Mouse (Mus musculus): ENCODE results near the gene Gm27029. TPM values are rescaled to one million over a fixed set of nuclear protein-coding genes. Genes with fewer than 3 reads are reported as not detected.
"Not testable (repeated sequence)": the region's sequence is repeated elsewhere in the genome, so short reads cannot be mapped to it uniquely, and the experiment has no call there.

The Gm27029 gene
- polyA plus RNA-seq, 1 experiment from 2014 or later, result 3.7 TPM

DNA sequence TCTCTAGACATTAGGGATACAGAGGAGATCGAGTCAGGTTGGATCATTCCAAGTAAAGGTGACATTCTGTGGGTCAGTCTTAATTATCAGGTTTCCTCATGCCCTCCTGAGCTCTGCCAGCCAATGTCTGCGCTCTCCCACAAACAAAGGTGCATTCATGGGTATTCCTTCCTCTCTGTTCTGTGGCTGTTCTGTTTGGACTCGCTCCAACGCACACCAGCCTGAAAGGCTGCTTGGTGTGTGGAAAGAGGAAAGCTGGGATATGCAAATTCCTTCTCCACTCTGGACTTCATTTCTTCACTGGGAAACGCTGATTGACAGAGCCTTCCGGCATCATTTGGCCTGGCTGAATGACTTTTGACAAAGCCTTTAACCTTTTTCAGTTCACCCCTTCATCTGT, 30.1 kb upstream of the Gm27029 start:
- H3K36me3 ChIP-seq, result peaks cover 35% of the 10 kb centered on the region
- ATAC-seq (ENCODE audit: low read depth) (no peak), DNase-seq (no peak)
- no peaks in the 10 kb centered on the region for H3K27me3 ChIP-seq
- WGBS (ENCODE audit: insufficient replicate concordance), result 79% methylated on average over 6 of the region's 6 CpGs
- no peak overlapping the region for H3K9ac ChIP-seq
- no peaks in the 10 kb centered on the region for H3K9me3 ChIP-seq (replicated peaks)
- no peak overlapping the region for H3K4me2 ChIP-seq
- H3K4me1 ChIP-seq (replicated peaks), result peaks cover 47% of the 10 kb centered on the region
- no peak overlapping the region for H3K4me3 ChIP-seq (replicated peaks)
- H3K27ac ChIP-seq, result no peak overlapping the region

DNA sequence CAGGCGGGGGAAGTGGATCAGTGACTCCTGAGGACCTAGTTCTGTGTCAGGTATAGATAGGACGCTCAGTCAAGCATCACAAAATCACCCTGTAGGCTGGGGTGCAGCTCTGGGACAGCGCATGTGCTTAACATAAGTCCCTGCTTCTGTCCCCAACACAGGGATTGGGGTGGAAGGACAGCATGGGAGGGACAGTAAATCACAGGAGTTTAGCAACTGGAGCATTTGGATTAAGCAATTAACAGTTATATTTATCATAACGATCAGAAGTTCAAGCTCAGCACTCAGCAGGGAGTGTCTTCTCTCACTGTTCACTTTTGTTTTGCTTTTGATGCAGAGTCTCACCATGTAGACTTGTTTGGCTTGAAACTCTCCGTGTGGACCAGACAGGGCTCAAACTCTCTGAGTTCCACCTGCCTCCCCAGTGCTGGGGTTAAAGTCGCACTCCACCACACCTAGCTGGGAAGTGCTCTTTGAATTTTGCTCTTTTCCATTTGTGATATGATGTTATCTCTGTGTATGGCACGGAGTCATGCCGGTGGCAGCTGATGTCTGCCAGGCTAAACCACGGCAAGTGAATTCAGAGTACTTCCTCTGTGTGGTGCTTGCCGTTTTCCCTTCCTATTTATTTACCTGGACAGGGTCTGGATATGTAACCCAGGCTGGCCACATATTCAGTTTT, 27.6 kb upstream of the Gm27029 start:
- no peaks in the 10 kb centered on the region for H3K27me3 ChIP-seq
- H3K4me1 ChIP-seq (replicated peaks), result peaks cover 56% of the 10 kb centered on the region
- 0 out of 2 replicates have a peak overlapping the region, but pooled peaks have one; percentile 33 for H3K9ac ChIP-seq
- DNase-seq, result no peak
- H3K4me2 ChIP-seq, result no peak overlapping the region
- no peak overlapping the region for H3K4me3 ChIP-seq (replicated peaks)
- 54% methylated on average over 10 of the region's 10 CpGs for WGBS (ENCODE audit: insufficient replicate concordance)
- H3K27ac ChIP-seq, result no peak overlapping the region
- ATAC-seq (ENCODE audit: low read depth), result no peak
- H3K9me3 ChIP-seq (replicated peaks), result no peaks in the 10 kb centered on the region
- H3K36me3 ChIP-seq, result peaks cover 10% of the 10 kb centered on the region

DNA sequence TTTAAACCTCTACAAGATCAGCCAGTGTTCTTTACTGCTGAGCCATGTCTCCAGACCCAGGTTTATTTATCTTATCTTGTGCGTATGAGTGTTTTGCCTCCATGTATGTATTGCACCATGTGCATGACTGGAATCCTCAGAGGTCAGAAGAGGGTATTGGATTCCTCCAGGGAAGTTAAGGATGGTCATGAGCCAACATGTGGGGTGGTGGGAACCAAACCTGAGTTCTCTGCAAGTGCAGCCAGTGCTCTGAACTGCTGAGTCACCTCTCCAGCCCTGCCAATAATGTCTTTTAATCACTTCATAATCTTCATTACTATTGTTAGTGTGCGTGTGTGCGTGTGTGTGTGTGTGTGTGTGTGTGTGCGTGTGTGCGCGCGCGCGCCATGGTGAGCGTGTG, 26.9 kb upstream of the Gm27029 start:
- H3K27ac ChIP-seq, result peak overlapping the region; percentile 15; the same call in 1 of the 2 replicates
- H3K36me3 ChIP-seq, result peaks cover 4% of the 10 kb centered on the region
- H3K4me3 ChIP-seq (replicated peaks), result no peak overlapping the region
- H3K4me1 ChIP-seq (replicated peaks), result peaks cover 56% of the 10 kb centered on the region
- H3K9me3 ChIP-seq (replicated peaks), result no peaks in the 10 kb centered on the region
- no peak for DNase-seq
- H3K9ac ChIP-seq, result no peak overlapping the region
- WGBS (ENCODE audit: insufficient replicate concordance), result 84% methylated on average over 10 of the region's 10 CpGs
- H3K27me3 ChIP-seq, result no peaks in the 10 kb centered on the region
- no peak for ATAC-seq (ENCODE audit: low read depth)
- H3K4me2 ChIP-seq, result no peak overlapping the region

DNA sequence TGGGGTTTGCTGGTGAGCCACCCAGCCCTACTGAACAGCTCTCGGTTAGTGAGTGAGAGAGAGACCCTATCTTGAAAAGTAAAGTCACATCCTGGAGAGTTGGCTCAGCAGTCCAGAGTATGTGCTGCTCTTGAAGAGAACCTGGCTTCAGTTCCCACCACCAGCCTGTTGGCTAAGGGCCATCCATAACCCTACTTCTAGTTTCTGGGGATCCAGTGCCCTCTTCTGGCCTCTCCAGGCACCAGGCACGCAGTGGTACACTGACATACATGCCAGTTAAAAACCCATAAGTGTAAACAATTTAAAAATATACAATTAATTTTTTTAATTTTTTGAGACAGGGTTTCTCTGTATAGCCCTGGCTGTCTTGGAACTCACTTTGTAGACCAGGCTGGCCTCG, 25.8 kb upstream of the Gm27029 start:
- no peak overlapping the region for H3K27ac ChIP-seq
- no peaks in the 10 kb centered on the region for H3K9me3 ChIP-seq (replicated peaks)
- no peaks in the 10 kb centered on the region for H3K27me3 ChIP-seq
- peak; percentile 42 for DNase-seq
- H3K4me3 ChIP-seq (replicated peaks), result no peak overlapping the region
- H3K4me2 ChIP-seq, result peak overlapping the region; percentile 79; the same call in 1 of the 2 replicates
- no peak for ATAC-seq (ENCODE audit: low read depth)
- 84% methylated on average over 3 of the region's 3 CpGs for WGBS (ENCODE audit: insufficient replicate concordance)
- peaks cover 9% of the 10 kb centered on the region for H3K36me3 ChIP-seq
- peaks cover 52% of the 10 kb centered on the region for H3K4me1 ChIP-seq (replicated peaks)
- no peak overlapping the region for H3K9ac ChIP-seq

DNA sequence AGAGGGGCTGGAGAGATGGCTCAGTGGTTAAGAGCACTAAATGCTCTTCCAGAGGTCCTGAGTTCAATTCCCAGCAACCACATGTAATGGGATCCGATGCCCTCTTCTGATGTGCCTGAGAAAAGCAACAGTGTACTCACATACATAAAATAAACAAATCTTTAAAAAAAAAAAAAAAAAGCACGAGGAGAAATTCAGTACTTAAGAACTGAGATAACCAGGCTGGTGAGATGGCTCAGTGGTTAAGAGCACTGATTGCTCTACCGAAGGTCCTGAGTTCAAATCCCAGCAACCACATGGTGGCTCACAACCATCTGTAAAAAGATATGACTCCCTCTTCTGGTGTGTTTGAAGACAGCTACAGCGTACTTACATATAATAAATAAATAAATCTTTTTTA, 25.0 kb upstream of the Gm27029 start:
- peak overlapping the region; percentile 96 for H3K27ac ChIP-seq
- peak overlapping the region; percentile 79 for H3K4me2 ChIP-seq
- not testable (repeated sequence) for DNase-seq; ATAC-seq (ENCODE audit: low read depth); H3K9me3 ChIP-seq (replicated peaks); H3K27me3 ChIP-seq
- H3K4me1 ChIP-seq (replicated peaks), result peaks cover 57% of the 10 kb centered on the region
- 69% methylated on average over 4 of the region's 4 CpGs for WGBS (ENCODE audit: insufficient replicate concordance)
- peaks cover 17% of the 10 kb centered on the region for H3K36me3 ChIP-seq
- H3K9ac ChIP-seq, result peak overlapping the region; percentile 86
- H3K4me3 ChIP-seq (replicated peaks), result peak overlapping the region; percentile 83

DNA sequence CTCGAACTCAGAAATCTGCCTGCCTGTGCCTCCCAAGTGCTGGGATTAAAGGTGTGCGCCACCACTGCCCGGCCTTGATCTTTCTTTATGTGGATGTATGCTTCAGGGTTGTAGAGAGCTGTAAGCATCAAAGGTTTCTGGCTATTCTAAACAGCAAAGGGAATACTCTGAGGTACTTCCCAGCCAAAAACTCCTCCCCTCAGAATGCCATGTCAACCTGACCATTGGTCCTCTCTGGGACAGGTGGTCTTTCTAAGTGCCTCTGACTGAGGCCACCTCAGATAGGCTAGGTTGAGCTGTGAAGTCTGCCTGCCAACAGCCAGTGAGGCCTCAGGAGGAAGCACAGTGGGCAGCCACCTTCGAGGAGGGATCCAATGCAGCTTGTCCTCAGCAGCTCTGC, 24.3 kb upstream of the Gm27029 start:
- Histone ChIP-seq H3K4me2 (peak overlapping the region; percentile 79), H3K27ac (peak overlapping the region; percentile 96), H3K4me3 (replicated peaks) (peak overlapping the region; percentile 83), H3K4me1 (replicated peaks) (peaks cover 64% of the 10 kb centered on the region), H3K36me3 (peaks cover 24% of the 10 kb centered on the region), H3K27me3 (no peaks in the 10 kb centered on the region), H3K9me3 (replicated peaks) (no peaks in the 10 kb centered on the region), H3K9ac (peak overlapping the region; percentile 86)
- 37% methylated on average over 4 of the region's 4 CpGs for whole genome bisulfite sequencing (ENCODE audit: insufficient replicate concordance)
- ATAC-seq (ENCODE audit: low read depth), result peak; percentile 44
- DNase-seq, result no peak

DNA sequence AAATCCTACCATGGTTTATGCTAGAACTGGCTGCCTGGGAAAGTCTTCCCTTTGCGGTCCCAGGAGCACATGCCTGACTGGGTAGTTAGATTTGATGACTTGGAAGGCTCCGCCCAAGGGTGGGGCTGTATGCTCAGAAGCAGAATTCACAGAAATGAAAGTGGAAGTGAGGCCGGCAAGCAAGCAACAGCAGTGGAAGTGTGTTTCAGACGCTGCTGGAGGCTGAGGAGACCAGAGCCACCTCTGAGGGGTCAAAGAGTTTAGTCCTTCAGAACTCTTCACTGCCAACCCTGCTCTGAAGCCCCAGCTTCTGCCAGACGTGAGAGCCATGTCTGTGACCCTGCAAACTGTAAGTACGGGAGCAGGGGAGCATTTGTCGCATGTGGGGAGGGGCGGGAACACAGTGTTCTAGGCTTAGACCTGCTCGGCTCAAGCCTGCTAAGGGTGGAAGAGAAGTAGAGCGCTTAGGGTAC, 23.7 kb upstream of the Gm27029 start, which contains the start of gene Ifi35:
Gene Ifi35, plus strand, starts transcription at position 134 of the 473 bp plus-strand sequence.
- ATAC-seq (ENCODE audit: low read depth) (peak; percentile 90), DNase-seq (peak; percentile 85)
- no peaks in the 10 kb centered on the region for H3K27me3 ChIP-seq
- H3K9me3 ChIP-seq (replicated peaks), result no peaks in the 10 kb centered on the region
- H3K4me3 ChIP-seq (replicated peaks), result peak within 1 kb of the TSS; percentile 83
- WGBS (ENCODE audit: insufficient replicate concordance), result 3% methylated on average over 10 of the region's 10 CpGs
- H3K27ac ChIP-seq, result peak within 1 kb of the TSS; percentile 96
- peaks cover 29% of the 10 kb centered on the region for H3K36me3 ChIP-seq
- peak within 1 kb of the TSS; percentile 79 for H3K4me2 ChIP-seq
- peaks cover 70% of the 10 kb centered on the region for H3K4me1 ChIP-seq (replicated peaks)
- H3K9ac ChIP-seq, result peak within 1 kb of the TSS; percentile 86

DNA sequence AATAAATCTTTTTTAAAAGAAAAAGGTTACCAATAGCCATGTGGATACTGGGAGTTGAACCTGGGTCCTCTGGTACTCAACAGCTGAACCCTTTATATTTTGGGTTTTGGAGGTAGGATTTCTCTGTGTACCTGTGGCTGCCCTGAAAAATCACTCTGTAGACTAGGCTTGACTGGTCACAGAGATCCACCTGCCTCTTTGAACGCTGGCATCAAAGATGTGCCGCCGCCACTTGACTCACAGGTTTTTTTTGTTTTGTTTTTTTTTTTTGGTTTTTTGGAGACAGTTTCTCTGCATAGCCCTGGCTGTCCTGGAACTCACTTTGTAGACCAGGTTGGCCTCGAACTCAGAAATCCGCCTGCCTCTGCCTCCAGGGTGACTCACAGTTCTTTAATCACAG, 23.2 kb upstream of the Gm27029 start:
- peaks cover 75% of the 10 kb centered on the region for H3K4me1 ChIP-seq (replicated peaks)
- H3K9me3 ChIP-seq (replicated peaks), result no peaks in the 10 kb centered on the region
- peaks cover 31% of the 10 kb centered on the region for H3K36me3 ChIP-seq
- peak overlapping the region; percentile 86; the same call in 1 of the 2 replicates for H3K9ac ChIP-seq
- 73% methylated on average over 5 of the region's 5 CpGs for WGBS (ENCODE audit: insufficient replicate concordance)
- H3K4me2 ChIP-seq, result peak overlapping the region; percentile 79
- H3K4me3 ChIP-seq (replicated peaks), result peak overlapping the region; percentile 83
- peak overlapping the region; percentile 96 for H3K27ac ChIP-seq
- no peak for ATAC-seq (ENCODE audit: low read depth)
- no peaks in the 10 kb centered on the region for H3K27me3 ChIP-seq
- DNase-seq, result no peak

DNA sequence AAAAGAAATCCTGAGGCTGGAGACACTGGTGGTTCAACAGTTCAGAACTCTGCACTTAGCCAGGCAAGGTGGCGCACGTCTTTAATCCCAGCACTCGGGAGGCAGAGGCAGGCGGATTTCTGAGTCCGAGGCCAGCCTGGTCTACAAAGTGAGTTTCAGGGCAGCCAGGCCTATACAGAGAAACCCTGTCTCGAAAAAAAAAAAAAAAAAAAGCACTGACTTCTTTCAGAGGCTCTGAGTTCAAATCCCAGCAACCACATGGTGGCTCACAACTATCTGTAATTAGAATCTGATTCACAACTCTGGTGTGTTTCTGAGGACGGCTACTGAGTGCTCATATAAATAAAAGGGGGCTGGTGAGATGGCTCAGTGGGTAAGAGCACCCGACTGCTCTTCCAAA, 22.3 kb upstream of the Gm27029 start:
- H3K27me3 ChIP-seq; H3K9me3 ChIP-seq (replicated peaks); H3K4me3 ChIP-seq (replicated peaks); ATAC-seq (ENCODE audit: low read depth); DNase-seq; H3K9ac ChIP-seq; H3K4me2 ChIP-seq: not testable (repeated sequence)
- 79% methylated on average over 8 of the region's 8 CpGs for WGBS (ENCODE audit: insufficient replicate concordance)
- Histone ChIP-seq H3K4me1 (replicated peaks) (peaks cover 66% of the 10 kb centered on the region), H3K27ac (peak overlapping the region; percentile 40; the same call in 1 of the 2 replicates), H3K36me3 (peaks cover 31% of the 10 kb centered on the region)

DNA sequence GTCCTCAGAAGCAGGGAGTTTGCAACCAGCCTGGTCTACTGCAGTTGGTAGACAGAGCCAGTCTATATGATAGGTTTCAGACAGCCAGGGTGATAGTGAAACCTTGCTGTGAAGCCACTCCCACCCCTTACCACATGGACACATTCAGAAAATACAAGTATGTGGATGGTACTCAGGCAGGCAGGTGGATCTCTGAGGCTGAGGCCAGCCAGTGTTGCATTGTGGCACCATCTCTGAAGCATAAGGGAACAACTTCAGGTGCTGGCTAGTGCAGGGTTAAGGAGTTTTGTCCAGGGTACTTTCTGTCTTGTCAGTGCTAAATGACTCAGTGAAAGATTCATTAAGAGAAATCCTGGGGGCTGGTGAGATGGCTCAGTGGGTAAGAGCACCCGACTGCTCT, 21.7 kb upstream of the Gm27029 start:
- no peak for ATAC-seq (ENCODE audit: low read depth)
- peak overlapping the region; percentile 40 for H3K27ac ChIP-seq
- no peak overlapping the region for H3K4me3 ChIP-seq (replicated peaks)
- H3K27me3 ChIP-seq, result no peaks in the 10 kb centered on the region
- no peak for DNase-seq
- no peak overlapping the region for H3K4me2 ChIP-seq
- no peaks in the 10 kb centered on the region for H3K9me3 ChIP-seq (replicated peaks)
- peaks cover 31% of the 10 kb centered on the region for H3K36me3 ChIP-seq
- H3K4me1 ChIP-seq (replicated peaks), result peaks cover 61% of the 10 kb centered on the region
- WGBS (ENCODE audit: insufficient replicate concordance), result 69% methylated on average over 1 of the region's 1 CpGs
- no peak overlapping the region for H3K9ac ChIP-seq

DNA sequence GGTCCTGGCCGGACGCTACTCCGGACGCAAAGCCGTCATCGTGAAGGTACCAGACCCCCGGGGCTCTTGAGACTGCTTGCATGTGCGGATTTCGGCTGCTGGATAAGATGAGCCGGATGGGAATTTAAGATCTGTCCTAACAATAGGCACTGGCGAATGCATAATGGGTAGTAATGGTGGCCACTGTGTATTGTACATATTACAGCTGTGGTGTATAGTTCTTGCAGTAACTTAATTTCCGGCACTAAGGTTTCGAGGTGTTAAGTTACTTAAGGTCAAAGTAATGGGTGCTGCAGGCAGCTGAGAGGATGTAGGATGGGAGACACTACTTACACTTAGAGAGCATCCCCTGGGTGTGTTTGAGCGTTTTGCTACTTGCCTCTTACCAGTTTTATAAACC, 18.2 kb upstream of the Gm27029 start:
- ATAC-seq (ENCODE audit: low read depth) (no peak), DNase-seq (no peak)
- H3K27ac ChIP-seq, result peak overlapping the region; percentile 87
- no peaks in the 10 kb centered on the region for H3K9me3 ChIP-seq (replicated peaks)
- peaks cover 31% of the 10 kb centered on the region for H3K36me3 ChIP-seq
- peak overlapping the region; percentile 72 for H3K4me2 ChIP-seq
- H3K4me1 ChIP-seq (replicated peaks), result peaks cover 33% of the 10 kb centered on the region
- H3K27me3 ChIP-seq, result no peaks in the 10 kb centered on the region
- peak overlapping the region; percentile 93 for H3K9ac ChIP-seq
- 1% methylated on average over 14 of the region's 14 CpGs for WGBS (ENCODE audit: insufficient replicate concordance)
- peak overlapping the region; percentile 85 for H3K4me3 ChIP-seq (replicated peaks)
